Mouse (Mus musculus) liver, embryonic 11.5 days (tissue): ENCODE results near the gene Galnt18. TPM values are rescaled to one million over a fixed set of nuclear protein-coding genes. Genes with fewer than 3 reads are reported as not detected.

Source experiments
- ATAC-seq: fragments of 200-750 bp; cut with Nextera tagmentation; replicated peaks from 2 replicates; pipeline ENCODE4 v1.8.0; 2017; ENCODE audit warnings: moderate number of reproducible peaks, mild to moderate bottlenecking, moderate TSS enrichment, moderate library complexity; ENCODE audit not compliant: low FRiP score
- DNase-seq: peaks from one replicate; pipeline ENCODE4 v3.0.0-alpha.2; 2017; ENCODE audit warnings: low spot score
- H3K27ac ChIP-seq: fragments of 300-500 bp; sonication (generic); 2 replicates; pipeline ENCODE4 v1.5.1; 2014; ENCODE audit warnings: mild to moderate bottlenecking, low read depth, low read length, control low read depth
- H3K27me3 ChIP-seq: fragments of 300-500 bp; sonication (generic); replicated peaks from 2 replicates; pipeline ENCODE4 v1.6.1; 2014; ENCODE audit warnings: low read length, mixed read lengths; ENCODE audit not compliant: control insufficient read depth, insufficient read depth
- H3K36me3 ChIP-seq: fragments of 300-500 bp; sonication (generic); 2 replicates; pipeline ENCODE4 v1.6.1; 2014; ENCODE audit warnings: mild to moderate bottlenecking, low read length, moderate library complexity, mixed read lengths; ENCODE audit not compliant: control insufficient read depth, insufficient read depth
- H3K4me1 ChIP-seq: fragments of 300-500 bp; sonication (generic); replicated peaks from 2 replicates; pipeline ENCODE4 v1.6.1; 2014; ENCODE audit warnings: low read length, mixed read lengths; ENCODE audit not compliant: control insufficient read depth, insufficient read depth
- H3K4me2 ChIP-seq: fragments of 300-500 bp; sonication (generic); 2 replicates; pipeline ENCODE4 v1.6.1; 2014; ENCODE audit warnings: mild to moderate bottlenecking, control low read depth, moderate library complexity
- H3K4me3 ChIP-seq: fragments of 300-500 bp; sonication (generic); 2 replicates; pipeline ENCODE4 v1.5.1; 2014; ENCODE audit warnings: low read depth, low read length, control low read depth
- H3K9ac ChIP-seq: fragments of 300-500 bp; sonication (generic); 2 replicates; pipeline ENCODE4 v1.6.1; 2014; ENCODE audit warnings: low read depth, low read length, control low read depth
- H3K9me3 ChIP-seq: fragments of 300-500 bp; sonication (generic); 2 replicates; pipeline ENCODE4 v1.6.1; 2016; ENCODE audit warnings: low read length, inconsistent platforms, mixed read lengths; ENCODE audit not compliant: control insufficient read depth
- WGBS: fragments of 180-500 bp; shearing (Covaris S2); extraction: QIAGEN DNeasy Blood & Tissue Kit; methylation state at CpG from one replicate; pipeline ENCODE4 v1.1.7; 2014; 5-methylcytosine and 5-hydroxymethylcytosine counted together
- polyA plus RNA-seq: library from polyadenylated mRNA; unstranded; fragments of >200 nt; fragmentation: Nextera tagmentation; extraction: Ambion mirVana; gene quantifications from 2 replicates; pipeline ENCODE4 v1.2.1, GENCODE M21; 2014

Gene Galnt18
- polyA plus RNA-seq, 1 experiment from 2014 or later, result 3.1 TPM

DNA sequence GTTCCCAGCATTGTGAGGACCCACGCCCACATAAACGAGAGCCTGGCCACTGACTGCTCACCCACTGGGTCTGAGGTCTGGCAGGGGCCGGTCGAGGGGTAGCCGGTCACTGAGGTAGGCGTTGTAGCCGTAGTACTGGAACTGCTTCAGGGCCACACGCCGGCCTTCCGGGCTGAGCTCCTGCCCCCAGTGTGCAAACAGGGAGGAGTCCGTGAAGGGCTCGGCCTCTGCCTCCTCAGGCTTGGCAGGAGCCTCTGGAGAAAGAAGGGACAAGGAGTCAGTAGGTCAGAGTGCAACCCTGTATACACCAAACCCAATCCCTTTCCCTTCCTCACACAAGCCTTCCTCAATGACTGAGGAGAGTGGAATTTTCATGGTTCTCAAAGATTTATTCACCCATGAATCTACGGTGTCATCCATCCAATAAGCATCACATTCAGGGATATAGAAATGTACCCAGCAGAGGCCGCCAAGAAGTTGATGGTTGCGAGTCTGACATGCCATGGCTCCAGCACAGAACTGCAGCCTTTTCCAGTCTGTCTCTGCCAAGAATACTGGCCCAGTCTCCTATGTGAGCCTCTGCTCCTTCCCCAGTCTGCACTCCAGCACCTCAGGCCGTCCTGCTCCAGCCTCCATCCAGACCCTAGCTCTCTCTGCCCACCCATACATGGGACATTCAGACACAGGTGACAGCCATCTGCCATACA, 163.4 kb downstream of the Galnt18 start:
- Histone ChIP-seq H3K9me3 (no peaks in the 10 kb centered on the region), H3K27ac (no peak overlapping the region), H3K4me1 (no peaks in the 10 kb centered on the region), H3K4me3 (no peak overlapping the region), H3K9ac (no peak overlapping the region), H3K4me2 (no peak overlapping the region), H3K27me3 (no peaks in the 10 kb centered on the region), H3K36me3 (no peaks in the 10 kb centered on the region)
- no peak for DNase-seq
- 82% methylated on average over 16 of the region's 16 CpGs for WGBS
- no peak for ATAC-seq

DNA sequence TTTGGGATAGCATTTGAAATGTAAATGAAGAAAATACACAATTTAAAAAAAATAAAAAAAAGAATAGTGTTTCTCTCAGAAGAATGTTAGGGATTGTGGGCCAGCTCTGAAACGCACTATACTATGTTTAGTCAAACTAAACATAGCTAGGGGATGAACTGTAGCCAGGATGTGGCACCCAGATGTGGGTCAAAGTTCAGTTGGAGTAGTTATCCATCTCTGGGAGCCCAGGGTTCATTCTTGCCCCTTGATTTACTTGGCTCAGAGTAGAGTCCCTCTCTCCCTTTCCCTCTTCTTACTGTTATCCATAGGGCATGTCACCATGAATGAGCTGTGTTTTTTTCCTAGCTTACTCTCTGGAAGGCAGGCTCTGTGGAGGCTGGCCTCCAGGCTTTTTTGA, 165.3 kb downstream of the Galnt18 start:
- DNase-seq, result no peak
- H3K27ac ChIP-seq, result no peak overlapping the region
- no peaks in the 10 kb centered on the region for H3K9me3 ChIP-seq
- WGBS, result 82% methylated on average over 1 of the region's 1 CpGs
- H3K9ac ChIP-seq, result no peak overlapping the region
- no peaks in the 10 kb centered on the region for H3K36me3 ChIP-seq
- no peak overlapping the region for H3K4me3 ChIP-seq
- no peak for ATAC-seq
- no peak overlapping the region for H3K4me2 ChIP-seq
- H3K27me3 ChIP-seq, result no peaks in the 10 kb centered on the region
- no peaks in the 10 kb centered on the region for H3K4me1 ChIP-seq

DNA sequence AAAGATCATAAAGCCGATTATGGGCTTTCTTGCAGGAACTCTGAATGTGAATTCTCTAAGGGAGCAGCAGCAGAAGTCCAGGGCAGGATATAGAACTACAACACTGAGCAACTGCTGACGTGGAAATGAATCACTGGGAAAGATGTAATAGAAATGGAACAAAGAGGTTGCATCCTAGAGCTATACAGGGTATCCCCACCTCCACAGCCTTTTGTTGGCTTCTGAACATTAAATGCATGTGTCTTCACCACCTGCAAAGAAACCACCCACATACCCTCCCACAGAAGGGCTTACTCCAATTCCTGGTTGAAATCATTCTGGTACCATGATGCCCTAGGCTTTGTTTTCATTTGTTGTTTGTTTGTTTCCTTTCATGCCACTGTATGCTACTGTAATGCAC, 172.3 kb downstream of the Galnt18 start:
- Histone ChIP-seq H3K36me3 (no peaks in the 10 kb centered on the region), H3K4me2 (no peak overlapping the region), H3K27me3 (no peaks in the 10 kb centered on the region), H3K9me3 (no peaks in the 10 kb centered on the region), H3K27ac (no peak overlapping the region), H3K4me3 (no peak overlapping the region), H3K9ac (no peak overlapping the region), H3K4me1 (no peaks in the 10 kb centered on the region; the same call in 1 of the 2 replicates)
- WGBS, result 88% methylated on average over 2 of the region's 2 CpGs
- DNase-seq, result no peak
- ATAC-seq, result no peak

DNA sequence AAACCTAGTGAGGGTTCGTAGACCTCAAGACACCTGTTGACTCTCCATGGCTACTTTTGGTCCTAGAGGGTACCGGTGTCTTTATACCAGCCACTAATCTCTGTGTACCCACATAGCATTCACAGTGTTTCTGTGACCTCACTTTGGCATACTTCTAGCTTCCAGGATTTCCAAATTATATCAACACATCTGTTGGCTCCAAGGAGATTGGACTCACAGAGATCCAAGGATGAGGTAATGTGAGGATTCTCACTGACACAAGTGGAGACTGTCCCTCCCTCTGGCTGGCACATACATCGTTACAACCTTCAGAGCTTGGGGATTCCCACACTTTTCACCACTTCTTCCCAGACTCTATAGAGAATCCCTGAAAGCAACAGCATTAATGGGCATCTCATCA, 173.7 kb downstream of the Galnt18 start:
- H3K4me2 ChIP-seq, result no peak overlapping the region
- H3K9ac ChIP-seq, result no peak overlapping the region
- no peaks in the 10 kb centered on the region for H3K36me3 ChIP-seq
- no peaks in the 10 kb centered on the region for H3K9me3 ChIP-seq
- H3K4me3 ChIP-seq, result no peak overlapping the region
- H3K4me1 ChIP-seq, result no peaks in the 10 kb centered on the region; the same call in 1 of the 2 replicates
- ATAC-seq, result no peak
- WGBS, result 86% methylated on average over 3 of the region's 3 CpGs
- no peaks in the 10 kb centered on the region for H3K27me3 ChIP-seq
- H3K27ac ChIP-seq, result no peak overlapping the region
- DNase-seq, result no peak

DNA sequence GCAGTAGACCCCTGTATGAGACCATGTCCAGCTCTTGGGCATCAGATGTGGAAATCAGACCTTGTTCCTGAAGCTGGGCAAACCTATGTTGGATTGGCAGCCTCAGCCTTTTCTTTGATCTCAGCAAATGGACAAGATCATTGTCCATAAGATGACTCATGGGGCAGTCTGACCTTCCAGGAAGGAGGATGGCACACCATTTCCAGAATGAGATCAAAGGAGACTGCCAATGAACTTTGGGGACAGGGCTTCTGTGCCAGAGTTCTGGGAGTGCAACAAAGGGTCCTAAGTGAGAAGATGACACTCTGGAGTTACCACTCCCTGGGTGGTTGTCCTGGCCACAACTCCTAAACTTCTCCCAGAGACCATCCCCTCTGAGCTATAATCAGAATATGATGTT, 174.1 kb downstream of the Galnt18 start:
- DNase-seq (no peak), ATAC-seq (no peak)
- H3K9ac ChIP-seq, result no peak overlapping the region
- H3K4me1 ChIP-seq, result no peaks in the 10 kb centered on the region; the same call in none of the 2 replicates
- H3K27me3 ChIP-seq, result no peaks in the 10 kb centered on the region
- no peaks in the 10 kb centered on the region for H3K36me3 ChIP-seq
- H3K9me3 ChIP-seq, result no peaks in the 10 kb centered on the region
- no peak overlapping the region for H3K4me3 ChIP-seq
- no peak overlapping the region for H3K27ac ChIP-seq
- no peak overlapping the region for H3K4me2 ChIP-seq

DNA sequence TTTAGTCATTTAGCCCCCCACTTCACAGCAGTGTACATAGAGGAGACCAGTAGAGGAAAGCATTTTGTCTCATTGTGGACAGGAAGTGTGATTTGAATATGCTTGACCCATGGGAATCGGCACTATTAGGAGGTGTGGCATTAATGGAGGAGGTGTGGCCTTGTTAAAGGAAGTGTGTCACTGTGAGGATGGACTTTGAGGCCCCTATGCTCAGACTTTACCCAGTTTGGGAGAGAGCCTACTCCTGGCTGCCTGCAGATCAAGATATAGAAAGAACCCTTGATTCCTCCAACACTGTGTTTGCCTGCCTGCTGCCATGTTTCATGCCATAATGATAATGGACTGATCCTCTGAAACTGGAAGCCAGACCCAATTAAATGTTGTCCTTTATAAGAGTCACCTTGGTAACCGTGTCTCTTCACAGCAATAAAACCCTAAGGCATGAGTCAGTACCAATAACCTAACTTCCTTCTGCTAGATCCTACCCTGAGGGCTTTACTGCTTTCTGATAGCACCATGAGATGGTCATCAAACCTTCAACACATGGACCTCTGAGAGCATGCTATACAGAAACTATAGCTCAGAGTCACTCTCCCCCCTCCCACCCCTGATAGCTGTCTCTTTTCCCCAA, 175.1 kb downstream of the Galnt18 start:
- no peaks in the 10 kb centered on the region; the same call in none of the 2 replicates for H3K4me1 ChIP-seq
- H3K4me3 ChIP-seq, result no peak overlapping the region
- H3K36me3 ChIP-seq, result no peaks in the 10 kb centered on the region
- ATAC-seq (no peak), DNase-seq (no peak)
- H3K27me3 ChIP-seq, result no peaks in the 10 kb centered on the region
- WGBS, result 77% methylated on average over 2 of the region's 2 CpGs
- H3K9ac ChIP-seq, result no peak overlapping the region
- H3K9me3 ChIP-seq, result no peaks in the 10 kb centered on the region
- no peak overlapping the region for H3K4me2 ChIP-seq
- no peak overlapping the region for H3K27ac ChIP-seq

DNA sequence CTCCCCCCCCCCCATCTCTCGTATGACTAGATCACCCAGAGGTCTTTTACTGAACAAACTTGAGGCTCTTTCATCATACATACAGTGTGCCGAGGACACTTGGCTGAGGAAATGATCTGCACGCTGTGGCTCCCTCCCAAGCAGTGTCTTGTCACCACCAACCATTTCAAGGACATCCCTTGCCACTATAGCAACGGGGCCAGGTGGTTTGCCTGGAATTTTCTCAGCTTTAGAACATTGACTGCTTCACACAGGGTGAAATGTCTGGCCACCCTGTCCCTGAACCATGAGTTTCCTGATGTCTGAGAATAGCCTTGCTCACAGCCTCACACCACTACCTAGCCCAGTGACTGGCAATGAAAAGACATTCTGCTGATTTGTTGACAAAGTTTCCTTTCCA, 176.6 kb downstream of the Galnt18 start:
- Histone ChIP-seq H3K27me3 (no peaks in the 10 kb centered on the region), H3K4me3 (no peak overlapping the region), H3K9me3 (no peaks in the 10 kb centered on the region), H3K4me1 (no peaks in the 10 kb centered on the region; the same call in none of the 2 replicates), H3K4me2 (no peak overlapping the region), H3K36me3 (no peaks in the 10 kb centered on the region), H3K9ac (no peak overlapping the region), H3K27ac (no peak overlapping the region)
- 66% methylated on average over 4 of the region's 4 CpGs for WGBS
- DNase-seq (no peak), ATAC-seq (no peak)

DNA sequence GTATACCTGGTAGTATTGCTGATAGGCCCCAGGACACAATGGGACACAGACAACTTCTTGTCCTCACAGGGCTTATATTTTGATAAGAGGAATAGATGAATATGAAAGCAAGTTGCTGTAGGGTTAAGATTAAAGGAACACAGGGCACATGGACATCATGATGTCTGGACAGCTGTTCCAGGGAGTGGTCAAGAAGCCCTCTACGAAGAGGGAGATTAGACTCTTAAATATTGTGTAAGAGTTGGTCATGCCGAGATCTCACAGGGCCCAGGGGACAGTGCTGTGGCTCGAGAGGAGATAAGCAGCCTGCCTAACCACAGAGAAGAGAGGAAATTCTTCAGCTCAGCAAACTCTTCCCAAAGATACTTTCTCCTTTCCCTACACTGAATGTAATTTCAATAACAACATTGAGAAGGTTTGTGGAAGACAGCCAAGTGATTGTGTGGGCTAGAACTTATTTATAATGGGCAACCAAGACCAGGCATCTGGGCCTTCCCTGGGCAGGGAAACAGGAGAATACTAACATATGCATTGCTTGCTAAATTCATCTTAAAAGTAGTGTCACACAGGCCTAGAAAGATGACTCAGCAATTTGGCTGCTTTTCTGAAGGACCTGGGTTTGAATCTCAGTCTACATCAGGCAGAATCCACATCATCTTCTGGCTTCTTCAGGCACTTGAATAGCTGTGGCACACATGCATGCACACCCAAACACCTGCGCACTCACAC, 178.3 kb downstream of the Galnt18 start:
- no peaks in the 10 kb centered on the region for H3K36me3 ChIP-seq
- H3K4me2 ChIP-seq, result no peak overlapping the region
- H3K9me3 ChIP-seq, result no peaks in the 10 kb centered on the region
- H3K27ac ChIP-seq, result no peak overlapping the region
- DNase-seq (no peak), ATAC-seq (0 out of 2 replicates have a peak, but pooled peaks have one; percentile 36)
- 44% methylated on average over 4 of the region's 4 CpGs for WGBS
- no peaks in the 10 kb centered on the region; the same call in 1 of the 2 replicates for H3K4me1 ChIP-seq
- H3K4me3 ChIP-seq, result no peak overlapping the region
- no peaks in the 10 kb centered on the region for H3K27me3 ChIP-seq
- H3K9ac ChIP-seq, result no peak overlapping the region
